ENCODE assay signal across 8 mouse cellular contexts in genomic region chr6:52217459-52217768, GRCm38 (mm10). TPM values are rescaled to one million over a fixed set of nuclear protein-coding genes. Genes with fewer than 3 reads are reported as not detected.
DNase-seq lines count a peak whose midpoint lies in the region; ATAC-seq and TF ChIP-seq lines count a peak whose summit lies in the region.

No protein-coding gene starts in this region.

- H3K9ac ChIP-seq in embryonic facial prominence, embryonic 14.5 days (ENCODE audit: low read depth, low read length) = no peak overlapping the region
- H3K9ac ChIP-seq in hindbrain, embryonic 14.5 days = no peak overlapping the region
- H3K9ac ChIP-seq in liver, adult 2 months (ENCODE audit: low read depth, low read length) = no peak overlapping the region

- ATAC-seq in embryonic facial prominence, embryonic 14.5 days (ENCODE audit: low read depth) = no peak
- no peak for ATAC-seq in hindbrain, embryonic 14.5 days (ENCODE audit: low FRiP score)

- no peaks in the 10 kb centered on the region for H3K9me3 ChIP-seq in embryonic facial prominence, embryonic 14.5 days (ENCODE audit: control insufficient read depth, low read length)
- no peaks in the 10 kb centered on the region for H3K9me3 ChIP-seq in hindbrain, embryonic 14.5 days (ENCODE audit: control insufficient read depth, low read length)

- H3K4me1 ChIP-seq in embryonic facial prominence, embryonic 14.5 days (ENCODE audit: control insufficient read depth, insufficient read depth, low read length) = peaks cover 10% of the 10 kb centered on the region; the same call in 1 of the 2 replicates
- H3K4me1 ChIP-seq in hindbrain, embryonic 14.5 days (replicated peaks; ENCODE audit: control insufficient read depth, insufficient read depth, low read length) = 0 out of 2 replicates have a peak, but pooled peaks cover 4% of the 10 kb centered on the region
- peaks cover 3% of the 10 kb centered on the region; the same call in 1 of the 2 replicates for H3K4me1 ChIP-seq in liver, adult 2 months (ENCODE audit: control insufficient read depth, insufficient read depth, low read length)

- 0% methylated on average over 15 of the region's 25 CpGs for WGBS in embryonic facial prominence, embryonic 14.5 days
- under 1% methylated on average over 25 of the region's 25 CpGs for WGBS in hindbrain, embryonic 14.5 days
- WGBS in liver, adult 2 months = 2% methylated on average over 25 of the region's 25 CpGs

- peak; percentile 96 for DNase-seq in heart, adult 11 months
- DNase-seq in heart, postnatal 25 days (ENCODE audit: low spot score) = no peak
- no peak for DNase-seq in embryonic facial prominence, embryonic 14.5 days (ENCODE audit: low spot score)
- DNase-seq in hindbrain, embryonic 14.5 days (ENCODE audit: low spot score) = no peak
- DNase-seq in liver, adult 2 months (ENCODE audit: extremely low read depth, low read depth, low spot score) = no peak
- peak; percentile 71 for DNase-seq in naive thymus-derived CD4-positive, alpha-beta T cell, adult 2 months (ENCODE audit: low read depth)
- no peak for DNase-seq in frontal cortex, postnatal 14 days (ENCODE audit: low spot score in 2 of 2)
- no peak for DNase-seq in left cerebral cortex, adult 11 months (ENCODE audit: low spot score)

- no peaks in the 10 kb centered on the region for H3K79me2 ChIP-seq in liver, adult 2 months (ENCODE audit: control insufficient read depth, insufficient read depth, low read length)

- H3K4me3 ChIP-seq in embryonic facial prominence, embryonic 14.5 days (ENCODE audit: low read depth, low read length) = peak overlapping the region; percentile 29
- H3K4me3 ChIP-seq in hindbrain, embryonic 14.5 days (replicated peaks; ENCODE audit: low read length) = peak overlapping the region; percentile 22
- peak overlapping the region; percentile 19; the same call in 1 of the 2 replicates for H3K4me3 ChIP-seq in liver, adult 2 months (ENCODE audit: insufficient read depth, low read depth, low read length)

- TF ChIP-seq POLR2A in liver, adult 2 months (IDR thresholded peaks at IDR 0.05; ENCODE audit: extremely low read depth, insufficient read depth, low read length) = no peak

- TF ChIP-seq CTCF in liver, adult 2 months (IDR thresholded peaks at IDR 0.05; ENCODE audit: low read depth, low read length) = no peak

- intact Hi-C loops in heart, postnatal 25 days (cut with DNase I) = loop anchor here (5.0 kb wide), 1 partner anchor 1035 kb away; no protein-coding TSS in a partner anchor

- peak overlapping the region; percentile 46 for H3K4me2 ChIP-seq in embryonic facial prominence, embryonic 14.5 days (ENCODE audit: low read depth, low read length)
- peak overlapping the region; percentile 33 for H3K4me2 ChIP-seq in hindbrain, embryonic 14.5 days (replicated peaks)

- H3K27ac ChIP-seq in embryonic facial prominence, embryonic 14.5 days (replicated peaks; ENCODE audit: low read depth, low read length) = no peak overlapping the region
- no peak overlapping the region for H3K27ac ChIP-seq in hindbrain, embryonic 14.5 days
- H3K27ac ChIP-seq in liver, adult 2 months (replicated peaks; ENCODE audit: insufficient read depth, low read depth, low read length) = no peak overlapping the region

- H3K36me3 ChIP-seq in embryonic facial prominence, embryonic 14.5 days (ENCODE audit: control insufficient read depth, insufficient read depth, low read length) = no peaks in the 10 kb centered on the region
- H3K36me3 ChIP-seq in hindbrain, embryonic 14.5 days (replicated peaks; ENCODE audit: control insufficient read depth, insufficient read depth) = no peaks in the 10 kb centered on the region
- no peaks in the 10 kb centered on the region for H3K36me3 ChIP-seq in liver, adult 2 months (ENCODE audit: control insufficient read depth, insufficient read depth, low read length)

- peaks cover 100% of the 10 kb centered on the region for H3K27me3 ChIP-seq in embryonic facial prominence, embryonic 14.5 days (replicated peaks; ENCODE audit: control insufficient read depth, insufficient read depth, low read length)
- H3K27me3 ChIP-seq in hindbrain, embryonic 14.5 days (ENCODE audit: control insufficient read depth, insufficient read depth, low read length) = peaks cover 100% of the 10 kb centered on the region
- H3K27me3 ChIP-seq in liver, adult 2 months (ENCODE audit: control insufficient read depth, insufficient read depth, low read length) = peaks cover 51% of the 10 kb centered on the region

RNA-seq across cellular contexts. Expression of gene Hoxa7, which starts 4.2 kb away (rescaled TPM):
- under 1 TPM; 0.31 to 0.44 TPM for total RNA-seq in heart, postnatal 25 days (2021)
- 0.21 and 1.4 TPM in 2 replicates for polyA plus RNA-seq in embryonic facial prominence, embryonic 14.5 days (2014; fragmentation: Nextera tagmentation; extraction: Ambion mirVana)
- 18.7 and 25.2 TPM in 2 replicates for polyA plus RNA-seq in hindbrain, embryonic 14.5 days (2014; fragmentation: Nextera tagmentation; extraction: Ambion mirVana)
- total RNA-seq in liver, adult 2 months (2014; rRNA removed) = 0.13 TPM in 1 of 2 replicates, not detected in the other
- 0.04 TPM in 1 of 2 replicates, not detected in the other for polyA plus RNA-seq in liver, adult 2 months (2012; rRNA removed)

RNA-seq across cellular contexts. Expression of gene Gm28308, which starts 4.3 kb away (rescaled TPM):
- not detected for total RNA-seq in heart, postnatal 25 days (2021)
- polyA plus RNA-seq in embryonic facial prominence, embryonic 14.5 days (2014; fragmentation: Nextera tagmentation; extraction: Ambion mirVana) = not detected in 2 replicates
- not detected in 2 replicates for polyA plus RNA-seq in hindbrain, embryonic 14.5 days (2014; fragmentation: Nextera tagmentation; extraction: Ambion mirVana)
- not detected in 2 replicates for total RNA-seq in liver, adult 2 months (2014; rRNA removed)
- polyA plus RNA-seq in liver, adult 2 months (2012; rRNA removed) = not detected in 2 replicates

RNA-seq across cellular contexts. Expression of gene Hoxa3, which starts 4.3 kb away (rescaled TPM):
- 1 to 10 TPM in 1 of 2 experiments, under 1 TPM in 1; 0.48 to 1.0 TPM for total RNA-seq in heart, postnatal 25 days (2021)
- 2.8 TPM in 2 replicates for polyA plus RNA-seq in embryonic facial prominence, embryonic 14.5 days (2014; fragmentation: Nextera tagmentation; extraction: Ambion mirVana)
- 21.7 and 24.9 TPM in 2 replicates for polyA plus RNA-seq in hindbrain, embryonic 14.5 days (2014; fragmentation: Nextera tagmentation; extraction: Ambion mirVana)
- total RNA-seq in liver, adult 2 months (2014; rRNA removed) = 0.09 and 0.20 TPM in 2 replicates
- polyA plus RNA-seq in liver, adult 2 months (2012; rRNA removed) = 0.20 and 0.42 TPM in 2 replicates

RNA-seq across cellular contexts. Expression of gene Hoxa6, which starts 8.9 kb away (rescaled TPM):
- not detected for total RNA-seq in heart, postnatal 25 days (2021)
- polyA plus RNA-seq in embryonic facial prominence, embryonic 14.5 days (2014; fragmentation: Nextera tagmentation; extraction: Ambion mirVana) = 0.48 TPM in 1 of 2 replicates, not detected in the other
- 25.4 and 29.8 TPM in 2 replicates for polyA plus RNA-seq in hindbrain, embryonic 14.5 days (2014; fragmentation: Nextera tagmentation; extraction: Ambion mirVana)
- not detected in 2 replicates for total RNA-seq in liver, adult 2 months (2014; rRNA removed)
- polyA plus RNA-seq in liver, adult 2 months (2012; rRNA removed) = not detected in 2 replicates

RNA-seq across cellular contexts. Expression of gene Hoxa5, which starts 13.0 kb away (rescaled TPM):
- 1 to 10 TPM in 1 of 2 experiments, under 1 TPM in 1; 0.52 to 1.3 TPM for total RNA-seq in heart, postnatal 25 days (2021)
- 2.4 and 3.3 TPM in 2 replicates for polyA plus RNA-seq in embryonic facial prominence, embryonic 14.5 days (2014; fragmentation: Nextera tagmentation; extraction: Ambion mirVana)
- polyA plus RNA-seq in hindbrain, embryonic 14.5 days (2014; fragmentation: Nextera tagmentation; extraction: Ambion mirVana) = 175 and 180 TPM in 2 replicates
- 0.28 and 0.40 TPM in 2 replicates for total RNA-seq in liver, adult 2 months (2014; rRNA removed)
- polyA plus RNA-seq in liver, adult 2 months (2012; rRNA removed) = 0.10 and 0.16 TPM in 2 replicates

Comparison
In these comparisons a context has a peak if more than half of its experiments do, and no peak if none do; other contexts are left out.
1. DNase-seq: peak in heart, adult 11 months (single experiment) and naive thymus-derived CD4-positive, alpha-beta T cell, adult 2 months (single experiment); none in heart, postnatal 25 days (single experiment), embryonic facial prominence, embryonic 14.5 days (single experiment), hindbrain, embryonic 14.5 days (single experiment), liver, adult 2 months (single experiment), frontal cortex, postnatal 14 days (0 of 2) and left cerebral cortex, adult 11 months (single experiment).
2. Peak in every context shown above with its lines, with median percentiles within 50 percentile points of each other: H3K4me3 ChIP-seq.